ENCODE assay signal across 8 mouse cellular contexts in genomic region chr7:107371126-107371920, GRCm38 (mm10). TPM values are rescaled to one million over a fixed set of nuclear protein-coding genes. Genes with fewer than 3 reads are reported as not detected.
DNase-seq lines count a peak whose midpoint lies in the region; ATAC-seq and TF ChIP-seq lines count a peak whose summit lies in the region.

No protein-coding gene starts in this region.

- H3K4me3 ChIP-seq in heart, embryonic 10.5 days, result peak overlapping the region; percentile 68
- H3K4me3 ChIP-seq in embryonic facial prominence, embryonic 13.5 days, result peak overlapping the region; percentile 65
- H3K4me3 ChIP-seq in intestine, embryonic 15.5 days (replicated peaks), result peak overlapping the region; percentile 69
- H3K4me3 ChIP-seq in liver, postnatal 0 days (ENCODE audit: low read depth, low read length), result peak overlapping the region; percentile 54
- H3K4me3 ChIP-seq in stomach, postnatal 0 days (ENCODE audit: low read depth, low read length), result peak overlapping the region; percentile 66

- DNase-seq in heart, embryonic 10.5 days (ENCODE audit: low spot score), result no peak
- no peak for DNase-seq in heart, postnatal 4 days
- peak; percentile 38 for DNase-seq in WW6 (ENCODE audit: low read depth, low spot score)
- DNase-seq in liver, postnatal 0 days, result peak; percentile 12
- peak; percentile 30 for DNase-seq in stomach, postnatal 0 days (ENCODE audit: low spot score)
- no peak for DNase-seq in spleen, adult 18-20 months

- TF ChIP-seq EP300 in liver, postnatal 0 days (IDR thresholded peaks at IDR 0.05; ENCODE audit: low read depth), result no peak
- TF ChIP-seq EP300 in stomach, postnatal 0 days (optimal IDR thresholded peaks at IDR 0.05), result no peak

- peaks cover 59% of the 10 kb centered on the region for H3K27me3 ChIP-seq in heart, embryonic 10.5 days (ENCODE audit: insufficient read depth, poor library complexity, severe bottlenecking)
- peaks cover 75% of the 10 kb centered on the region for H3K27me3 ChIP-seq in embryonic facial prominence, embryonic 13.5 days
- H3K27me3 ChIP-seq in intestine, embryonic 15.5 days (replicated peaks), result peaks cover 12% of the 10 kb centered on the region; the same call in 1 of the 2 replicates
- peaks cover 40% of the 10 kb centered on the region for H3K27me3 ChIP-seq in liver, postnatal 0 days (ENCODE audit: insufficient read depth, low read length)
- H3K27me3 ChIP-seq in stomach, postnatal 0 days (ENCODE audit: control insufficient read depth, insufficient read depth, low read length), result peaks cover 8% of the 10 kb centered on the region; the same call in 1 of the 2 replicates

- no peak for ATAC-seq in embryonic facial prominence, embryonic 13.5 days (ENCODE audit: insufficient number of reproducible peaks, insufficient read depth, low FRiP score, low TSS enrichment, low read depth)
- peak; percentile 68 for ATAC-seq in intestine, embryonic 15.5 days
- no peak for ATAC-seq in liver, postnatal 0 days
- no peak; the same call in 1 of the 2 replicates for ATAC-seq in stomach, postnatal 0 days (ENCODE audit: low FRiP score, low TSS enrichment)

- H3K9ac ChIP-seq in embryonic facial prominence, embryonic 13.5 days, result peak overlapping the region; percentile 73
- peak overlapping the region; percentile 58 for H3K9ac ChIP-seq in intestine, embryonic 15.5 days
- no peak overlapping the region for H3K9ac ChIP-seq in liver, postnatal 0 days (replicated peaks)
- H3K9ac ChIP-seq in stomach, postnatal 0 days (ENCODE audit: low read length), result peak overlapping the region; percentile 38

- no peaks in the 10 kb centered on the region for H3K9me3 ChIP-seq in heart, embryonic 10.5 days
- H3K9me3 ChIP-seq in embryonic facial prominence, embryonic 13.5 days, result no peaks in the 10 kb centered on the region
- H3K9me3 ChIP-seq in intestine, embryonic 15.5 days, result no peaks in the 10 kb centered on the region
- no peaks in the 10 kb centered on the region for H3K9me3 ChIP-seq in liver, postnatal 0 days (ENCODE audit: low read length)
- no peaks in the 10 kb centered on the region for H3K9me3 ChIP-seq in stomach, postnatal 0 days (ENCODE audit: control insufficient read depth, low read length)

- 4% methylated on average over 45 of the region's 45 CpGs for WGBS in heart, embryonic 10.5 days
- 3% methylated on average over 37 of the region's 45 CpGs for WGBS in embryonic facial prominence, embryonic 13.5 days
- 3% methylated on average over 45 of the region's 45 CpGs for WGBS in intestine, embryonic 15.5 days
- WGBS in liver, postnatal 0 days (ENCODE audit: insufficient replicate concordance), result 4% methylated on average over 44 of the region's 45 CpGs
- WGBS in stomach, postnatal 0 days, result 3% methylated on average over 35 of the region's 45 CpGs

- H3K36me3 ChIP-seq in heart, embryonic 10.5 days, result no peaks in the 10 kb centered on the region
- H3K36me3 ChIP-seq in embryonic facial prominence, embryonic 13.5 days, result no peaks in the 10 kb centered on the region
- H3K36me3 ChIP-seq in intestine, embryonic 15.5 days, result no peaks in the 10 kb centered on the region
- no peaks in the 10 kb centered on the region for H3K36me3 ChIP-seq in liver, postnatal 0 days (replicated peaks; ENCODE audit: insufficient read depth, low read length)
- H3K36me3 ChIP-seq in stomach, postnatal 0 days (ENCODE audit: control insufficient read depth, insufficient read depth, low read length), result no peaks in the 10 kb centered on the region

- peak overlapping the region; percentile 99 for H3K4me2 ChIP-seq in embryonic facial prominence, embryonic 13.5 days
- peak overlapping the region; percentile 100 for H3K4me2 ChIP-seq in intestine, embryonic 15.5 days (replicated peaks)
- H3K4me2 ChIP-seq in liver, postnatal 0 days (ENCODE audit: low read depth, low read length), result peak overlapping the region; percentile 83
- peak overlapping the region; percentile 99 for H3K4me2 ChIP-seq in stomach, postnatal 0 days (replicated peaks; ENCODE audit: low read depth)

- peaks cover 7% of the 10 kb centered on the region for H3K4me1 ChIP-seq in heart, embryonic 10.5 days
- peaks cover 13% of the 10 kb centered on the region for H3K4me1 ChIP-seq in embryonic facial prominence, embryonic 13.5 days
- H3K4me1 ChIP-seq in intestine, embryonic 15.5 days (replicated peaks), result peaks cover 10% of the 10 kb centered on the region
- peaks cover 6% of the 10 kb centered on the region; the same call in 1 of the 2 replicates for H3K4me1 ChIP-seq in liver, postnatal 0 days (ENCODE audit: insufficient read depth)
- no peaks in the 10 kb centered on the region for H3K4me1 ChIP-seq in stomach, postnatal 0 days (replicated peaks; ENCODE audit: control insufficient read depth, insufficient read depth)

- TF ChIP-seq CTCF in liver, postnatal 0 days (IDR thresholded peaks at IDR 0.05; ENCODE audit: low read depth), result no peak
- TF ChIP-seq CTCF in stomach, postnatal 0 days (IDR thresholded peaks at IDR 0.05; ENCODE audit: low read depth), result no peak

- peak overlapping the region; percentile 70; the same call in 1 of the 2 replicates for H3K27ac ChIP-seq in heart, embryonic 10.5 days
- no peak overlapping the region for H3K27ac ChIP-seq in embryonic facial prominence, embryonic 13.5 days
- no peak overlapping the region for H3K27ac ChIP-seq in intestine, embryonic 15.5 days
- no peak overlapping the region for H3K27ac ChIP-seq in liver, postnatal 0 days (ENCODE audit: low read depth)
- no peak overlapping the region for H3K27ac ChIP-seq in stomach, postnatal 0 days (replicated peaks)

RNA-seq across cellular contexts. Expression of gene Syt9, which starts 0.8 kb away (rescaled TPM):
- 0.63 and 0.72 TPM in 2 replicates for polyA plus RNA-seq in heart, embryonic 10.5 days (2016; fragmentation: Nextera tagmentation; extraction: Ambion mirVana)
- under 1 TPM; 0.33 to 0.38 TPM for total RNA-seq in heart, postnatal 4 days (2021)
- polyA plus RNA-seq in embryonic facial prominence, embryonic 13.5 days (2015; fragmentation: Nextera tagmentation; extraction: Ambion mirVana), result 3.9 and 4.2 TPM in 2 replicates
- polyA plus RNA-seq in intestine, embryonic 15.5 days (2015; fragmentation: Nextera tagmentation; extraction: Ambion mirVana), result 3.5 and 4.4 TPM in 2 replicates
- 0.13 and 0.23 TPM in 2 replicates for polyA plus RNA-seq in liver, postnatal 0 days (2015; fragmentation: Nextera tagmentation; extraction: Ambion mirVana)
- 1.5 and 1.6 TPM in 2 replicates for polyA plus RNA-seq in stomach, postnatal 0 days (2015; fragmentation: Nextera tagmentation; extraction: Ambion mirVana)

Comparison
In these comparisons a context has a peak if more than half of its experiments do, and no peak if none do; other contexts are left out.
1. DNase-seq: peak in WW6 (single experiment), liver, postnatal 0 days (single experiment) and stomach, postnatal 0 days (single experiment); none in heart, embryonic 10.5 days (single experiment), heart, postnatal 4 days (single experiment) and spleen, adult 18-20 months (0 of 2).
2. Peak in every context shown above with its lines, with median percentiles within 50 percentile points of each other: H3K4me3 ChIP-seq and H3K4me2 ChIP-seq.